Mouse (Mus musculus) small intestine, adult 2 months (tissue): ENCODE results near the gene Gm17402.

ENCODE experiments used
- CTCF ChIP-seq: fragments of 200-500 bp; IDR thresholded peaks from 2 replicates; pipeline ENCODE4 v1.5.1; 2012; ENCODE audit warnings: low read depth, mild to moderate bottlenecking, control low read depth, inconsistent platforms, low read length, moderate library complexity, mixed read lengths; ENCODE audit not compliant: insufficient replicate concordance, insufficient read length; ENCODE audit errors: extremely low read depth
- POLR2A ChIP-seq: fragments of 200-500 bp; IDR thresholded peaks from 2 replicates; pipeline ENCODE4 v1.6.1; 2012; ENCODE audit warnings: low read depth, mild to moderate bottlenecking, control low read depth, inconsistent platforms, low read length, moderate library complexity

DNA sequence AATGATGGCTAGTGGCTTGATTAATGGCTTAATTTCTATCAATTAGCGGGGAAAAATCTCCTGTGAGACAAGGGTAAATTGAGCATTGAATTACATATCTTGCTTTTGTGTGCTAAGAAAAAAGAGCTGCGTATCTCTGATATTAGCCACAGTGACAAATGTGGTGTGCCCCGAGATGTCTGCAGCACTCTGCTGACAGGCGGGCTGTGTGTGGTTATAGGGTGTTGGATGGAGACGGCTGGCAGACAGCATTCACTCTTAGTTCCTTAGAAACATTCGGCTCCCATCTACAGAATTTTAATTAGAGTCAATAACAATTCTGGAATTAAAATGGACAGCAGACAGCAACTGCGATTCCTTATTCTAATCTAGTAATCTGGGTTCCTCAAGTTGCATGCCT is 34.0 kb downstream of the Gm17402 start:
- TF ChIP-seq CTCF (no peak), POLR2A (no peak)
